Mouse (Mus musculus) lung, postnatal 10 days (tissue): ENCODE results near the gene Kat5.

Experiments
- DNase-seq: peaks from one replicate; pipeline ENCODE4 v3.0.0; 2021

The Kat5 gene

GRCm38 (mm10) chr19:5570353-5571246 lies 39.4 kb downstream of the Kat5 start:
- DNase-seq: no peak

DNA sequence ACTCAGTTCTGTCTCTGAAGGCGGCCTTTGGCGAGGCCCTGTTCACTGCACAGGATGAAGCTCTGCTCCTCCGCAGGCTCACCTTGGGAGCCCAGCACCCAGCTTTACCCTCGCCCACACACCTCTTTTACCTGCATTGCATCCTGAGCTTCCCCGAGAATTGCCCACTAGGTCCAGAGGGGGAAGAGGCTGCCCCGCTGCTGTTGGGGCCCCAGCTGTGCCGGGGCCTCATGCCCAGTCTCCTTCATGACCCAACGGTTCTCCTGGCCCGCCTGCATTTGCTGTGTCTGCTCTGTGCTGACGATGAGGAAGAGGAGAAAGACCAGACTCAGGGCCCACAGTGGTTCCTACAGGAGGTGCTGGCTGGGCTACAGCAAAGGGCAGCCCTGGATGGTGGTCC lies 40.5 kb downstream of the Kat5 start:
- no peak for DNase-seq

DNA sequence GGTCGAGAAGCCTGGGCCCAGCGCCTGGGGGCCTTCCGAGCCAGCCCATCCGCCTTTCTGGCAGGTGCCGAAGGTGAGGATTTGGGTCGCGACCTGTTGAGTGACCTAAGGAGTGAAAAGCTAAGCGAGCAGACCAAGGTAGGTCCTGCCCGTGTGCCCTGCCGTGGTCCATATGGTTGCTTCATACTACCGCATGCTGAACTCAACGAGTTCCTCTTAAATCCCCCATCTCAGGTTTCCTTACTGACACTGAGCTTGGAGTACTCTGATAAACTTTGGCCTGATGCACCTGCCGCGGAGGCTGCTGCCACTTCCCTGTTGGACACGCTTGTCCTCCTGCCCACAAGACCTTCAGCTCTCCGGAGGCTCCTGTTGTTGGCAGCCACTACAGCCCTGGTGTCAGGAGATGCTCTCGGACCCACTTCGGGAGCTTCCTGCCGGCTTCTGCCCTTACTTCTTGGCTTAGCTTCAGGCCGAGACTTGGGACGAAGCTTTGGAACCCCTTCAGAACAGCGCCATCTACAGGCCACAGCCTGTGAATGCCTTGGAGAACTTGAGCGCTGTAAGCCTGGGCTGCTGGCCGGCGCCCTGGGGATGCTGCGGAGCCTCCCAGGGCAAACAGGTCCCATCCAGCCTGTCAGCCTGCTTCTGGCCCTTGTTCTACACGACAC lies 41.4 kb downstream of the Kat5 start:
- peak; percentile 92 for DNase-seq

DNA sequence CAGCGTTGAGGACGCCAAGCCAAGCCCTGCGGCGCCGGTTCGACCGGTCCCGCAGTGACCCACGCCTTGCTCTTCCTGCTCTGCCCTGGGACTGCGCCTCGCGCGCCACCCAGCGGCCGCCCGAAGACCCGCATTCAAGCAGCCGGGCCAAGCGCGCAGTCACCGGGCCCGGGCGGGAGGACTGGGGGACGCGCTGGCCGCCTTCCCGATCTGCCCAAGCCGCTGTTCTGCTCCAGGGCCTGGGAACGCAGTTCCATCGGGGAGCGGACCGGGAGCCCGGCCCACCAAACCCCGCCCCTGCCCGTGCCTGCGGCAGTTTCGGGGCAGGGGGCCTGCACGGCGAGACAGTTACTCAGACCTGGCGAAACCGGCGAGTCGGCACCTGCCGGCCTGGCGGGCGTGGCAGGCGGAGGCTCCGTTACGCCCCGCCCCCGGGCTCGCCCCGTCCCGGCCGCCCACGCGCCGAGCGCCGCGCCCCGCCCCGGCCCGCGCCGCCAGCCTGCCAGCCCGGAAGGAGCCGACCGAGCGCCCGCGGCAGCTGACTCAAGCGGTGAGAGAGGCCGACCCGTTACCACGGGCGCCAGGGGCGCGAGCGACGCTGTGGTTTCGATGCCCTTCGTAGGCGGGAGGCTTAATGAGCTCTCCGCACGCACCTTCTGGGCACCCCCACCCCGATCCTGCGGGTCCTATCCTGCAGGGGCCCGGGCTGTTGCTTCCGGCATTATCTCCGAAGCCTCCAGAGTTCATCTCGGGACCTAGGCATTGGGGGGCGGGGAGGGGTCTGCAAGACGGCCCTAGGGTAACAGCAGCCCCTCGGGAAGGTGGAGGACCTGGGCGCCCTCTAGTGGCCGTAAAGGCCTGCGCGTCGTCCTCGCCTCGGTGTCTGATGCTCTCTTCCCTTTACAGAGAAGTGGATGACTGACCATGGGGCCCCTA lies 42.2 kb downstream of the Kat5 start, which contains the start of gene Ap5b1:
Ap5b1 (plus strand) TSS at position 492 of the 936 bp plus-strand sequence.
- peak; percentile 93 for DNase-seq

DNA sequence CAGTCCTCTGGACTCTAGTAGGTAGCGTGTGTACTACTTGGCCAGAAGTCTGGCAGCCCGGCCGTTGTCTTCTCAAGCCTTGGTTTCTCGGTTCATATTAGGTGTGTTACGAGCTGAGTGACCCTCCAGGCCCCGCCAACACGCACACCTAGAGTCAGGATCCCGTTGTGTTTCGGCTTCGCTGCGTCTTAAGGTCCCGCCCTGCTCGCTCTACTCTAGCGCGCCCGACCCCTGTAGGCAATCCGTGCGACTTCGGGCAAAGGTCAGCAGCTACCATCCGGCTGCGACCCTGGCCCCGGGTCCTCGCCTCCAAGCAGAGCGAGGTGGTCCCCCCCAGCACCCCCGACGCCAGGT lies 42.9 kb downstream of the Kat5 start:
- DNase-seq: no peak

GRCm38 (mm10) chr19:5566316-5566715 lies 43.7 kb downstream of the Kat5 start:
- no peak for DNase-seq

DNA sequence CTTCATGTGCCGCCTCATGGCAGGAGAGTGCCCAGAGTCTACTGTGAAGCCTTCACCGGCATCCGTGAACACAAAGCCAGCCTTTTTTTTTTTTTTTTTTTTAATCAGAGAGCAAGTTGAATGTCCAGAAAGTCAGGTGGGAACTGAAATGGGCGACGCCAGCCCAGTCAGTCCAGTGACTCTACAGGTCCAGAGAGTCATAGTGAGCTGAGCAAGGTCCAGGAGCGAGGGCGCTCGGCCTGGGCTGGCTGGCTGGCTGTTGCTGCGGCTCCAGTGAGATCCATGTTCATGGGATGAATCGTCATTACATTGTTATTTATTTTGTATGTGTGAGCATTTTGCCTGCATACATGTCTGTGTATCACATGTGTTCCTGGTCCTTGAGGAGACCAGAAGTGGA lies 47.3 kb downstream of the Kat5 start:
- DNase-seq: no peak

GRCm38 (mm10) chr19:5561886-5562285 lies 48.2 kb downstream of the Kat5 start:
- DNase-seq: no peak

- DNase-seq: no peak
Observed at GRCm38 (mm10) chr19:5561252-5561790, 48.7 kb downstream of the Kat5 start.

DNA sequence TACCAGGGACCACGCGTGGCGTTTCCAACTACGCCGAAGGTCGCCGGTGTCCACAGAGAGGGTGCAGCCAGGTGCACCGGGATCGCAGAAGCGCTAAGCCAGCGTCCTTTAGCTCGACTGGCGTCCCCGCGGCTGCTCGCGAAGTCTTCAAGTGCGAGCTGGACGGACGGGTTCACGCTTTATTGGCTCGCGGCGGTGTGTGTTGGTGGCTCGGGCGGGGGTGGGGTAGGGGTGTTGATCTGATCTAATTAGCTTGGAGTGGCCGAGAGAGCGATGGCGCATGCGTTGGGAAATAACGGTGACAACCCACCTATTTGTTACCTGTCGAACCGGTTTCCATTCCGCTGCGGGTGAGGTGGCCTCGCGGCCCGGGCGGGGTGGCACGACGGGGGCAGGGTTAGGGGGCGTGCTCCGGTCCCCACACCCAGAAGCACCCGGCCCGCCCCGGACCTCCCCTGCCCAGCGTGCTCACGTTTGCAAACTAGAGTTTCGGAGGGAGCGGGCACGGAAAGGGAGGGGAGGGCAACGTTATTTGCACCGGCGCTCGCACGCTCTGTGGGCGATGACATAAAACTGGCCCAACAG lies 49.5 kb downstream of the Kat5 start, which contains the start of gene Ovol1:
Ovol1 (minus strand) TSS at position 190 of the 585 bp plus-strand sequence.
- peak; percentile 72 for DNase-seq

- no peak for DNase-seq
Observed at GRCm38 (mm10) chr19:5559631-5560456, 50.2 kb downstream of the Kat5 start.

DNA sequence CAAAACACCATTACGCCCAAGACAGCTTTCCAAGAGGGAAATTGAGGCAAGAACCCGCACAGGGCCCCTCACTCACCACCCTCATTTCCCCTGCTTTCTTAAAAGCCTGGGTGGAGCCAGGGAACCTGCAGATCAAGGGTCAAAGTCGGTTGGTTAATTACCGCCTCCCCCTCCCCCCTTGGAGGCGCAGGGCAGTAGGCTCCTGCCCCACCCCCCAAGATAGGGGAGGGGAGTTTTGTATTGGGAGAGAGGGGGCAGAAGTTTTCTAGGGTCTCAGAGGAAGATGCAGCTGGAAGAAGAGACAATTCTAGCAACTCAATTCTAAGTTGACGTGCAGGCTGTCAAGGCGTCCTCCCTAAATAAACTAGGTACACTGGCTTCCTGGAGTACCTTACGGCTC lies 50.8 kb downstream of the Kat5 start:
- DNase-seq: no peak

DNA sequence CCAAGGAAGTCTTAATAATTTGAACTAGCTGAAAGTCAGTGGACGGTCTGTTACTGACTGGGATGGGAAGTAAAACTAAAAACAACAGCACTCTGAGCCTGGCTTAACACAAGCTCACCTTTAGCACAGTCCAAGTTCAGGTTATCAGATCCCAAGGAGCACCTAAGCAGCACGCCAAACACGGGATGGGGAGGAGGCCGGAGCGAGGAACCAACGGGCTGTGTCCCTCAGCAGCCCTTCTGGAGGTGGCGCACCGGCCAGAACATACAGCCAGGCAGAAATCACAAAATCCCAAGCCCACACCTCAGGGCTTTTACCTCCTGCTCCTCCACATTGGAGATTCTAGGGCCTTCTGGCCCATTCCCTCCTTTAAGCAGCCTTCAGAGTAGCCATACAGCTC lies 51.3 kb downstream of the Kat5 start:
- DNase-seq: no peak

DNA sequence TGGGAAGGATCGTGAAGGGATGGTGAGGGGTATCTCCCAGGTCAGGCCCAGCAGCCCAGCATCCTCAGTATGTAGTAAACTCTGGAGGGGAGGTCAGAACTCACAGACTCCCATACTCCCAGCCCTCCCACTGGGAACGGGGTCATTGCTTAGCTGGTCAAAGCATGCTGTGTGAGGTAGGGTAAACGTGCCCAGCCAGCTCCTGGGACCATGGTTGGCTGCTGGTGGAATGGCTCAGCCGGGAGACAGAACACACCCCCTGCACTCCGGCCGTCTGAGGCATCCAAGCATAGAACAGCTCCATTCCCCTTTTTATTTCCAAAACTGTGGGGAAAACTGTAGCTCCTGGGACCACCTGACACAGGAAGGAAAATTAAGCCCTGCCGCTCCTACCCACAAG lies 51.9 kb downstream of the Kat5 start:
- DNase-seq: no peak

DNA sequence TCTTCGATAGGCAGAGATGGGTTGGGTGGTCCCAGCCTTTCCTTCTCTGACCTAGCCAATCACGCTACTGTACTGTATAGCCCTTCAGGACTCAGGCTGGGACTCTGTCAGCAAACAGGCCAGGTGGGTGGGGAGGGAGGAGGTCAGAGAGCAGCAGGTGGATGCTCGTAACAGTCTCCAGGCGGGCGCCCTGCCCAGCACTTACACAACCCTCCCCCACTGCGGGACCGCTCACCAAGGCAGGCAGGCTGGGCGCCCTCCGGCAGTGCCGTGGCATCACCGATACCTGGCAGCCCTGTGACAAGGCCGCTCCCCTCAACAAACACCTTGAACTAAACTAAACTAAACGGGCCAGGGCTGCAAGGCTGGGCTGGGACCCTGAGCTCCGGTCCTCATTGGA lies 55.8 kb downstream of the Kat5 start:
- DNase-seq: peak; percentile 48

- DNase-seq: no peak
Observed at GRCm38 (mm10) chr19:5553802-5554201, 56.2 kb downstream of the Kat5 start.
